Mouse (Mus musculus): ENCODE measurements around the gene Msi2. TPM values are rescaled to one million over a fixed set of nuclear protein-coding genes. Genes with fewer than 3 reads are reported as not detected.

The Msi2 gene
- total and polyA plus RNA-seq, 3 experiments = 36.5 to 197 (median 144) TPM

DNA sequence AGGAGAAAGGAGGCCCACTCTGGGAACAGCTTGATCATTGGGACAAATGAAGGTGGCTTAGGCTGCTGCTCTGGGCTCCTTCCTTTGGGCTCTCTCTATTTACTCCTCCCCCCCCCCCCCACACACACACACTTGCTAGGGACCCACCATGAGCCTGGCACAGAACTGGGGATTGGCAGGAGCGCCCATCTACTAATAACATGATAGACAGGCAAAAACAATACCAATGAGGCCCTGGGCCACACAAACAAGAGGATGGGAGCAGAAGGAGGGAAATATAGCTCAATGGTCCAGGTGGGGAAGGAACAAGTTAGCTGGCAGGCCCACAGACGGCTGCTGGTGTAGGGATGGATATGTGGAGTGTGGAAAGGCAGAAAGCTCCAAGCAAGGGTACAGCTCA lies 203.0 kb downstream of the Msi2 start:
- Histone ChIP-seq H3K9me3 (replicated peaks) (no peaks in the 10 kb centered on the region), H3K36me3 (replicated peaks) (peaks cover 85% of the 10 kb centered on the region), H3K4me1 (ENCODE audit: insufficient read depth, low read depth, low read length) (peaks cover 28% of the 10 kb centered on the region), H3K27me3 (ENCODE audit: insufficient read depth, low read length) (no peaks in the 10 kb centered on the region), H3K4me3 (ENCODE audit: low read depth, low read length) (no peak overlapping the region)
- TF ChIP-seq CTCF (IDR thresholded peaks at IDR 0.05; ENCODE audit: low read depth, low read length) (no peak), POLR2AphosphoS5 (IDR thresholded peaks at IDR 0.05; ENCODE audit: insufficient replicate concordance, low read depth, low read length) (no peak), TAL1 (conservative IDR thresholded peaks at IDR 0.05; ENCODE audit: low read depth, low read length) (no peak), GATA2 (IDR thresholded peaks at IDR 0.05; ENCODE audit: borderline replicate concordance, low read depth, low read length) (no peak), GATA1 (IDR thresholded peaks at IDR 0.05; ENCODE audit: borderline replicate concordance, low read length) (no peak)
- ATAC-seq (ENCODE audit: extremely low read depth, insufficient number of reproducible peaks, low FRiP score, poor library complexity, severe bottlenecking) = no peak
- DNase-seq (ENCODE audit: low spot score) = no peak

DNA sequence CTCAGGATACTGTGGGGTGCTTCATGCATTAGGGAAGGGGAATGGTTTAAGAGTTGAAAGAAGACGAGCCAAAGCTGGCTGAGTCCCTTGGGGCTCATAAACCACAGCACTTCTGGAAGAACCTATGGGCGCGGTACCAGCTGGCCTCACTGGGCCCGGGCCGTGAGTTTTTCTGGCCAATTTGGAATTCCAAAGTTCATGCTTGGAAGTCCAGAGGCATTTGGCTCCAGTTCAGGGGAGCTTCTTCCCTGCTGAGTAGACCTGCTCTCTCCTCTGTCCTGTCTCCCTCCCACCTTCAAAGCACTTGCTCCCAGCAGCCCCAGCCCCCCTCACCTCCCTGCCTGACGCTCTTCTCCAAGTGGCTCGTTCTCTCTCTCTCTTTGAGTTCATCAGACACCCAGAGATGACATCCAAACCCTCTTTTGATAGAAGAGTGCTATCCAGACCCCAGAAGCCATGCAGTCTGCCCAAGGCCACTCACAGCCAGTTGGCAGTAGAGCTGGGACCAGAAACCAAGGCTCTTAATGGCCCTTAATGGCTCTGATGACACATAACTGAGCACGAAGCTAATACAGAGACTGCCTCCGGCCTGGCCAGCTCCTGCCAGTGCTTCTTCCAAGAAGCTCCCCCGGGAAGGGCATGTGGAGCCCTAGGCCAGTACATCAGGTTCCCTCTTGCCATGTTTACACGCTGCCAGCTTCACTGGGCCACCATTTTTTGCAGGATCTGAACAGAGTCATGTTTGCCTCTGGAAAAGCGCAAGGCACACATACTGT lies 204.0 kb downstream of the Msi2 start:
- Histone ChIP-seq H3K36me3 (replicated peaks) (peaks cover 89% of the 10 kb centered on the region), H3K9me3 (replicated peaks) (no peaks in the 10 kb centered on the region), H3K27me3 (ENCODE audit: insufficient read depth, low read length) (no peaks in the 10 kb centered on the region), H3K4me3 (ENCODE audit: low read depth, low read length) (no peak overlapping the region), H3K4me1 (ENCODE audit: insufficient read depth, low read depth, low read length) (peaks cover 27% of the 10 kb centered on the region)
- TF ChIP-seq GATA2 (IDR thresholded peaks at IDR 0.05; ENCODE audit: borderline replicate concordance, low read depth, low read length) (no peak), TAL1 (conservative IDR thresholded peaks at IDR 0.05; ENCODE audit: low read depth, low read length) (no peak), CTCF (IDR thresholded peaks at IDR 0.05; ENCODE audit: low read depth, low read length) (no peak), GATA1 (IDR thresholded peaks at IDR 0.05; ENCODE audit: borderline replicate concordance, low read length) (no peak), POLR2AphosphoS5 (IDR thresholded peaks at IDR 0.05; ENCODE audit: insufficient replicate concordance, low read depth, low read length) (no peak)
- no peak for ATAC-seq (ENCODE audit: extremely low read depth, insufficient number of reproducible peaks, low FRiP score, poor library complexity, severe bottlenecking)
- no peak for DNase-seq (ENCODE audit: low spot score)

DNA sequence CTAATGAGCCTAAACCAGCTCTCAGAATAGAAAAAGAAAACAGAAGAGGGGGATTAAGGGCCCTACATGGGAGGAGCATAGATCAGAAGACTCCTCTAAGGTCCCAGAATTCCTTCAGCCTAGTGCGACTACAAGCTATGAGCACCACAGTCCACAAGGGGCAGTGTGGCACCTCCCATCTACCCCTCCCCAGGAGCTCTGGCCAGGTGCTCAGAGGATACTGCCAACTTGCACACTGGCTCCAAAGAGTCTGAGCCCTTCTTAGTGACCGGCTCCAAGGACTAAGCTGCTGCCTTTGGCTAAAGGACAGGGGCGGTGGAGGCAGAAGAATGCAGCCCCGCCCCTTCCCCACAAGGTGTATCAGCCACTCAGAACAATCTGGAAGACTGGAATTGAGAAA lies 205.7 kb downstream of the Msi2 start:
- peak; percentile 34; the same call in 1 of the 2 replicates for ATAC-seq (ENCODE audit: extremely low read depth, insufficient number of reproducible peaks, low FRiP score, poor library complexity, severe bottlenecking)
- H3K4me1 ChIP-seq (ENCODE audit: insufficient read depth, low read depth, low read length) = peaks cover 20% of the 10 kb centered on the region
- H3K27me3 ChIP-seq (ENCODE audit: insufficient read depth, low read length) = no peaks in the 10 kb centered on the region
- DNase-seq (ENCODE audit: low spot score) = peak; percentile 57
- H3K4me3 ChIP-seq (ENCODE audit: low read depth, low read length) = no peak overlapping the region
- peaks cover 91% of the 10 kb centered on the region for H3K36me3 ChIP-seq (replicated peaks)
- no peaks in the 10 kb centered on the region for H3K9me3 ChIP-seq (replicated peaks)
- TF ChIP-seq POLR2AphosphoS5 (IDR thresholded peaks at IDR 0.05; ENCODE audit: insufficient replicate concordance, low read depth, low read length) = no peak
- 0 out of 2 replicates have a peak, but pooled peaks have one; percentile 15 for TF ChIP-seq CTCF (IDR thresholded peaks at IDR 0.05; ENCODE audit: low read depth, low read length)

DNA sequence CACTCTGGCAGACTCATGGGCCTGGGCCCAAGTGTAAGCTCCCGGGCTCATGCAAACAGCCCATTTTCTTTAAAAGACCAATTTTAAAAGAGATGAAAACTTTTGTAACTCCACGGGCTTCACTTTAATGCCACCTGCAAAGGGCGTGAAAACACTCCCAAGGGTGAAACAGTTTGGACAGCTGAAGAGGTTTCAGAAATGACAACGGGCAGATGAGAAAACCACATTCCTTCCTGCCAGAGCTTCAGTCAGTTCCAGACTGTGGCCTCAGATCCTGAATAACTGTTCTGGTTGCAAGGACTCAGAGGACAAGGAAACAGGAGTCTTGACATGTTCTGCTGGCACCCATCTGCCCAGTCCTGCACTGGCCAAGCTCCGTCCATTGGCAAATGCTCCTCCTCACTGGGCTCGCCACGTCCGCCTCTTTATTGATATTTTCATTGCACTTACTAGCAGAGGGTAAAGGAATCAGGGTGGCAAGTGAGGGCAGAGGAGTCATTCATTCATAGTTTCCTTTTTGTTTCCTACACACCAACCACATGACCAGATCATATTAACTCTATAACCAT lies 207.9 kb downstream of the Msi2 start:
- H3K27me3 ChIP-seq (ENCODE audit: insufficient read depth, low read length) = no peaks in the 10 kb centered on the region
- H3K4me1 ChIP-seq (ENCODE audit: insufficient read depth, low read depth, low read length) = peaks cover 9% of the 10 kb centered on the region; the same call in 1 of the 2 replicates
- no peak for DNase-seq (ENCODE audit: low spot score)
- no peak overlapping the region for H3K4me3 ChIP-seq (ENCODE audit: low read depth, low read length)
- H3K36me3 ChIP-seq (replicated peaks) = peaks cover 90% of the 10 kb centered on the region
- TF ChIP-seq POLR2AphosphoS5 (IDR thresholded peaks at IDR 0.05; ENCODE audit: insufficient replicate concordance, low read depth, low read length) = no peak
- TF ChIP-seq GATA2 (IDR thresholded peaks at IDR 0.05; ENCODE audit: borderline replicate concordance, low read depth, low read length) = no peak
- no peak for TF ChIP-seq TAL1 (conservative IDR thresholded peaks at IDR 0.05; ENCODE audit: low read depth, low read length)
- no peak for TF ChIP-seq CTCF (IDR thresholded peaks at IDR 0.05; ENCODE audit: low read depth, low read length)
- TF ChIP-seq GATA1 (IDR thresholded peaks at IDR 0.05; ENCODE audit: borderline replicate concordance, low read length) = no peak
- no peak for ATAC-seq (ENCODE audit: extremely low read depth, insufficient number of reproducible peaks, low FRiP score, poor library complexity, severe bottlenecking)
- H3K9me3 ChIP-seq (replicated peaks) = no peaks in the 10 kb centered on the region

DNA sequence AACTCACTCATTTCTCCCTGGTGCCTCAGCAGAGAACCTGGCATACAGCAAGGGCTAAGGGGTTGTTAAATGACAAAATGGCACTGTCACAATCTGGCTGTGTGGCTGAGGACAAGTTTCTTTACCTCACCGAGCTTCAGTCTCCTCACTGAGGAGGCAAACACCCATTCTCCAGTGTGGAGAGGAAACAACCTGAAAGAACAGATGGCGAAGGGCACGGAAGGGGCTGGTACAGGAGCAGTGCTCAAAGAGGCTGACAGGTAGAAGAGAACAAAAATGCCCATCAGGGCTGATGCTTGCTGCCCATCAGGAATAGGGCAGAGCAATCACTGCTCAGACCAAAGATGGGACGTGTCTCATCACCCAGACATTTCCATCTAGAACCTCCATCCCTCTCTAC lies 208.8 kb downstream of the Msi2 start:
- H3K27me3 ChIP-seq (ENCODE audit: insufficient read depth, low read length) = no peaks in the 10 kb centered on the region

GRCm38 (mm10) chr11:88508133-88508532 lies 210.2 kb downstream of the Msi2 start:
- H3K9me3 ChIP-seq (replicated peaks) = no peaks in the 10 kb centered on the region
- TF ChIP-seq POLR2AphosphoS5 (IDR thresholded peaks at IDR 0.05; ENCODE audit: insufficient replicate concordance, low read depth, low read length) = no peak
- no peak for TF ChIP-seq GATA2 (IDR thresholded peaks at IDR 0.05; ENCODE audit: borderline replicate concordance, low read depth, low read length)
- no peak for TF ChIP-seq CTCF (IDR thresholded peaks at IDR 0.05; ENCODE audit: low read depth, low read length)
- TF ChIP-seq GATA1 (IDR thresholded peaks at IDR 0.05; ENCODE audit: borderline replicate concordance, low read length) = no peak
- no peak for TF ChIP-seq TAL1 (conservative IDR thresholded peaks at IDR 0.05; ENCODE audit: low read depth, low read length)
- H3K36me3 ChIP-seq (replicated peaks) = peaks cover 82% of the 10 kb centered on the region
- peaks cover 3% of the 10 kb centered on the region; the same call in 1 of the 2 replicates for H3K4me1 ChIP-seq (ENCODE audit: insufficient read depth, low read depth, low read length)
- no peak overlapping the region for H3K4me3 ChIP-seq (ENCODE audit: low read depth, low read length)
- no peaks in the 10 kb centered on the region for H3K27me3 ChIP-seq (ENCODE audit: insufficient read depth, low read length)
- DNase-seq (ENCODE audit: low spot score) (no peak), ATAC-seq (ENCODE audit: extremely low read depth, insufficient number of reproducible peaks, low FRiP score, poor library complexity, severe bottlenecking) (no peak)

More for the DNA sequence above, 208.8 kb downstream of the Msi2 start:
- H3K4me3 ChIP-seq (ENCODE audit: low read depth, low read length) = no peak overlapping the region
- peaks cover 9% of the 10 kb centered on the region; the same call in 1 of the 2 replicates for H3K4me1 ChIP-seq (ENCODE audit: insufficient read depth, low read depth, low read length)
- H3K9me3 ChIP-seq (replicated peaks) = no peaks in the 10 kb centered on the region
- TF ChIP-seq GATA1 (IDR thresholded peaks at IDR 0.05; ENCODE audit: borderline replicate concordance, low read length) = no peak
- no peak for TF ChIP-seq TAL1 (conservative IDR thresholded peaks at IDR 0.05; ENCODE audit: low read depth, low read length)
- TF ChIP-seq GATA2 (IDR thresholded peaks at IDR 0.05; ENCODE audit: borderline replicate concordance, low read depth, low read length) = no peak
- TF ChIP-seq POLR2AphosphoS5 (IDR thresholded peaks at IDR 0.05; ENCODE audit: insufficient replicate concordance, low read depth, low read length) = no peak
- no peak for TF ChIP-seq CTCF (IDR thresholded peaks at IDR 0.05; ENCODE audit: low read depth, low read length)
- ATAC-seq (ENCODE audit: extremely low read depth, insufficient number of reproducible peaks, low FRiP score, poor library complexity, severe bottlenecking) (no peak), DNase-seq (ENCODE audit: low spot score) (no peak)
- H3K36me3 ChIP-seq (replicated peaks) = peaks cover 84% of the 10 kb centered on the region
